Mouse (Mus musculus) heart, postnatal 10 days (tissue): ENCODE data around the gene Tceal9. TPM values are rescaled to one million over a fixed set of nuclear protein-coding genes. Genes with fewer than 3 reads are reported as not detected.
"Not testable (repeated sequence)": the region's sequence is repeated elsewhere in the genome, so short reads cannot be mapped to it uniquely, and the experiment has no call there.

Experiments used
- DNase-seq, 2 experiments: peaks; one replicate each; pipeline ENCODE4 v3.0.0; 2021
- intact Hi-C: fragments of 180-260 bp; cut with DNase I; formaldehyde crosslinking; loops from one replicate; pipeline ENCODE4 v1.15.1; 2025
- total RNA-seq, 2 experiments: library from RNA; stranded (reverse); gene quantifications; 2 replicates each; pipeline ENCODE4 v1.2.3; 2021

The Tceal9 gene
- total RNA-seq = 100 to 1,000 TPM in 1 of 2 experiments, 10 to 100 TPM in 1; 99.6 to 103 TPM

- intact Hi-C loops = no loop called here
- peak; percentile 77 to 79 for DNase-seq
Observed at GRCm38 (mm10) chrX:136244574-136245229, at the start of gene Tceal9. TSS of gene Tceal9 (plus strand) at chrX:136245079.

- DNase-seq = no peak
- intact Hi-C loops = loop anchor here (5.0 kb wide), 1 partner anchor 127 kb away; no protein-coding TSS in a partner anchor
Observed at GRCm38 (mm10) chrX:136195193-136195944, 49.5 kb upstream of the Tceal9 start.

GRCm38 (mm10) chrX:136196873-136197272 is 48.0 kb upstream of the Tceal9 start:
- intact Hi-C loops = loop anchor here (1.0 to 5.0 kb wide), 2 partner anchors 107 to 125 kb away; no protein-coding TSS in a partner anchor

GRCm38 (mm10) chrX:136203257-136203656 is 41.6 kb upstream of the Tceal9 start:
- peak in 1 of 2 experiments; percentile 6 for DNase-seq
- intact Hi-C loops = no loop called here

More at GRCm38 (mm10) chrX:136196873-136197272, 48.0 kb upstream of the Tceal9 start:
- DNase-seq = peak in 1 of 2 experiments; percentile 29

- intact Hi-C loops = no loop called here
- DNase-seq = peak; percentile 13 to 23
Observed at GRCm38 (mm10) chrX:136203664-136204066, 41.2 kb upstream of the Tceal9 start, which contains the start of gene Tceal5. TSS of gene Tceal5 (minus strand) at chrX:136203876.

GRCm38 (mm10) chrX:136204406-136204805 is 40.5 kb upstream of the Tceal9 start:
- DNase-seq = no peak
- intact Hi-C loops = no loop called here

GRCm38 (mm10) chrX:136213396-136213795 is 31.5 kb upstream of the Tceal9 start:
- DNase-seq = no peak
- intact Hi-C loops = no loop called here

- DNase-seq, intact Hi-C loops: not testable (repeated sequence)
Observed at GRCm38 (mm10) chrX:136214729-136215677, 29.9 kb upstream of the Tceal9 start, which contains the start of the genes Tceal7 and Bex1. TSS of gene Tceal7 (plus strand) at chrX:136214779. TSS of gene Bex1 (minus strand) at chrX:136215513.

GRCm38 (mm10) chrX:136216303-136216702 is 28.6 kb upstream of the Tceal9 start:
- intact Hi-C loops = no loop called here
- DNase-seq = no peak

- intact Hi-C loops = no loop called here
- DNase-seq = no peak
Observed at GRCm38 (mm10) chrX:136223714-136224113, 21.2 kb upstream of the Tceal9 start.

- intact Hi-C loops = no loop called here
- DNase-seq = peak; percentile 19 to 24
Observed at GRCm38 (mm10) chrX:136227768-136228167, 17.1 kb upstream of the Tceal9 start.

GRCm38 (mm10) chrX:136238118-136238517 is 6.8 kb upstream of the Tceal9 start:
- intact Hi-C loops = loop anchor here (5.0 kb wide), 1 partner anchor 84 kb away; no protein-coding TSS in a partner anchor
- DNase-seq = peak; percentile 35 to 43

GRCm38 (mm10) chrX:136243181-136243580 is 1.7 kb upstream of the Tceal9 start:
- intact Hi-C loops = no loop called here

GRCm38 (mm10) chrX:136245521-136246071 is 717 bp downstream of the Tceal9 start:
- intact Hi-C loops = no loop called here
- DNase-seq = peak; percentile 19 to 24

More at GRCm38 (mm10) chrX:136243181-136243580, 1.7 kb upstream of the Tceal9 start:
- DNase-seq = no peak

GRCm38 (mm10) chrX:136248811-136249210 is 3.9 kb downstream of the Tceal9 start:
- DNase-seq = no peak
- intact Hi-C loops = no loop called here

- DNase-seq = no peak
- intact Hi-C loops = no loop called here
Observed at GRCm38 (mm10) chrX:136249671-136250070, 4.8 kb downstream of the Tceal9 start.

GRCm38 (mm10) chrX:136252023-136252729 is 7.3 kb downstream of the Tceal9 start:
- no peak for DNase-seq
- intact Hi-C loops = no loop called here

GRCm38 (mm10) chrX:136267720-136268119 is 22.8 kb downstream of the Tceal9 start:
- intact Hi-C loops = no loop called here
- DNase-seq = no peak

GRCm38 (mm10) chrX:136268173-136268572 is 23.3 kb downstream of the Tceal9 start:
- no peak for DNase-seq
- intact Hi-C loops = no loop called here
